Mouse (Mus musculus) kidney, embryonic 14.5 days (tissue): Measurements from ENCODE around the gene Ide. TPM values are rescaled to one million over a fixed set of nuclear protein-coding genes. Genes with fewer than 3 reads are reported as not detected.

Experiments
- ATAC-seq: fragments of 200-750 bp; cut with Nextera tagmentation; 2 replicates; pipeline ENCODE4 v1.8.0; 2017; ENCODE audit warnings: moderate number of reproducible peaks, mild to moderate bottlenecking, moderate TSS enrichment, moderate library complexity; ENCODE audit not compliant: low FRiP score, low TSS enrichment
- H3K27ac ChIP-seq: fragments of 300-500 bp; sonication (generic); 2 replicates; pipeline ENCODE4 v1.5.1; 2014; ENCODE audit warnings: low read depth, mild to moderate bottlenecking, low read length, moderate library complexity, mixed read lengths
- H3K27me3 ChIP-seq: fragments of 300-500 bp; sonication (generic); 2 replicates; pipeline ENCODE4 v1.6.1; 2014; ENCODE audit warnings: mild to moderate bottlenecking, low read length; ENCODE audit not compliant: control insufficient read depth, insufficient read depth
- H3K36me3 ChIP-seq: fragments of 300-500 bp; sonication (generic); 2 replicates; pipeline ENCODE4 v1.6.1; 2014; ENCODE audit warnings: low read length, mixed read lengths; ENCODE audit not compliant: control insufficient read depth, insufficient read depth
- H3K4me1 ChIP-seq: fragments of 300-500 bp; sonication (generic); 2 replicates; pipeline ENCODE4 v1.6.1; 2014; ENCODE audit warnings: low read length, mixed read lengths; ENCODE audit not compliant: control insufficient read depth, insufficient read depth
- H3K4me2 ChIP-seq: fragments of 300-500 bp; sonication (generic); replicated peaks from 2 replicates; pipeline ENCODE4 v1.6.1; 2014; ENCODE audit warnings: low read depth, mild to moderate bottlenecking, low read length
- H3K4me3 ChIP-seq: fragments of 300-500 bp; sonication (generic); 2 replicates; pipeline ENCODE4 v1.5.1; 2014; ENCODE audit warnings: mild to moderate bottlenecking, low read length
- H3K9ac ChIP-seq: fragments of 300-500 bp; sonication (generic); 2 replicates; pipeline ENCODE4 v1.6.1; 2014; ENCODE audit warnings: low read depth, mild to moderate bottlenecking, low read length, moderate library complexity
- H3K9me3 ChIP-seq: fragments of 300-500 bp; sonication (generic); 2 replicates; pipeline ENCODE4 v1.6.1; 2016; ENCODE audit warnings: low read length; ENCODE audit not compliant: control insufficient read depth
- WGBS: fragments of 180-500 bp; shearing (Covaris S2); extraction: QIAGEN DNeasy Blood & Tissue Kit; methylation state at CpG from one replicate; pipeline ENCODE4 v1.1.7; 2014; 5-methylcytosine and 5-hydroxymethylcytosine counted together
- polyA plus RNA-seq: library from polyadenylated mRNA; unstranded; fragments of >200 nt; fragmentation: Nextera tagmentation; extraction: Ambion mirVana; gene quantifications from 2 replicates; pipeline ENCODE4 v1.2.1, GENCODE M21; 2014

The Ide gene
- polyA plus RNA-seq, 1 experiment from 2014 or later: 74.9 TPM

DNA sequence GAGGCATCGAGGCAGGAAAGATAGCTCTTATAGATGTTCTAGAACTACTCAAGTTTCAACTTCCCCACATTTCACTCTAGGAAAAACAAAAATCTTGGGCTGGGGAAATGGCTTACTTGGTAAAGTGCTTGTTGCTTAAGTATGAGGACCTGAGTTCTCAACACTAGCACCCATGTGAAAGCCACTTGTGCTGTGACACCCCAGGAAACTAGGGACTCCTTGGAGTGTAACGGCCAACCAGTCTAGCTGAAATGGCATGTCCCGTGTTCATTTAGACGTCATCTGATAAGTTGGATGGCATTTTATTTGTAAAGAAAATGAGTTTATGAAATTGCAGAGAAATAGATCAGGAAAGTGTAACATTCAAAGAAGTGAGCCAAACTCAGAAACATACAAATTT lies 32.3 kb upstream of the Ide start:
- Histone ChIP-seq H3K4me3 (no peak overlapping the region), H3K27me3 (no peaks in the 10 kb centered on the region), H3K4me1 (no peaks in the 10 kb centered on the region), H3K36me3 (no peaks in the 10 kb centered on the region), H3K27ac (no peak overlapping the region), H3K4me2 (no peak overlapping the region), H3K9ac (no peak overlapping the region), H3K9me3 (no peaks in the 10 kb centered on the region)
- ATAC-seq: no peak
- 84% methylated on average over 4 of the region's 4 CpGs for WGBS

DNA sequence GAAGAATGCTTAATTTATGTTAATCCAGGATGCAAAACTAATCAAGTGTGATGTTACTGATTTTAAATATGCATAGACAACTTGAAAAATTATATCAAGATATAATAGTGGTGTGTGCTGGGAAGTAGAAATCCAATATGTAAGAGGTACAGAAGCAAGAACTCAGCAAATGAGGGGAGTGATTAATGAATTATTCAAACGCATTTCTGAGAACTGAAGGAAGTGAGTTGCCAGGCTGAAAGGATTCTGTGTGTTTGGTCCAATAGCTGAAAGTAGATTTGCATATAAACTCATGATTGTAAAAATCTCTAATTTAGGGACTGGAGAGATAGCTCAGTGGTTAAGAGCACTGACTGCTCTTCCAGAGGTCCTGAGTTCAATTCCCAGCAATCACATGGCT lies 31.3 kb upstream of the Ide start:
- no peaks in the 10 kb centered on the region for H3K27me3 ChIP-seq
- H3K27ac ChIP-seq: no peak overlapping the region
- no peaks in the 10 kb centered on the region for H3K4me1 ChIP-seq
- no peak for ATAC-seq
- H3K9ac ChIP-seq: no peak overlapping the region
- no peak overlapping the region for H3K4me3 ChIP-seq
- H3K9me3 ChIP-seq: no peaks in the 10 kb centered on the region
- H3K4me2 ChIP-seq: no peak overlapping the region
- 68% methylated on average over 1 of the region's 1 CpGs for WGBS
- H3K36me3 ChIP-seq: no peaks in the 10 kb centered on the region

DNA sequence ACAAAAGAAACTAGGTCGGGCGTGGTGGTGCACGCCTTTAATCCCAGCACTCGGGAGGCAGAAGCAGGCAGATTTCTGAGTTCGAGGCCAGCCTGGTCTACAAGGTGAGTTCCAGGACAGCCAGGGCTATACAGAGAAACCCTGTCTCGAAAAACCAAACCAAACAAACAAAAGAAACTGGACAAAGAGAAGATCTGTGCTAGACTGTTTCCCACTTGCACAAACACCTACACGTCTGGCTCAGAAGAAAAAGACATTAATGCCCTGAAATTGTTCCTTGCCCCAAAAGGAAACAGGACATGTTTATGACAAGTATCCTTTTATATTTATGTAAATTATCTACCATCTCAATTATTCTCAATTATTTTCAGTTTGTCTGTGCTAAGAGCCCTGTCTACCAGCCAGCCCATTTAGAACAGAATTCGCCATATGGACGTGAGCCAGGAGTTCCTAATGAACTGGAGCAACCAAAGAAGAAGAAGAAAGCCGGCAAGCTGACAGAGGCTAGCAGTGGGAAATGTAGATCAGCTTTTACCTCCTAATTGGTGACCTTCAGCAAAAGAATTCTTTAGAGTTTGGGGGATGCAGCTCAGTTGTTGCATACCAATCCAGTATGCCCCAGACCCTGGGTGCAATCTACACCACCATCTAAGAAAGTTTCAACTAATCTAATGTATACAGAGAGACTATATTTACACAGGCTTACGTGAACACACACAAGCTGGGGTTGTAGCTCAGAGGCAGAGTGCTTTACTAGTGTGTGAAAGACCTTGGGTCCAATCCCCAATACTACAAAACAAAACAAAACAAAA lies 25.7 kb upstream of the Ide start:
- WGBS: 83% methylated on average over 11 of the region's 11 CpGs
- H3K27ac ChIP-seq: no peak overlapping the region
- no peak overlapping the region for H3K4me3 ChIP-seq
- H3K27me3 ChIP-seq: no peaks in the 10 kb centered on the region
- H3K4me2 ChIP-seq: no peak overlapping the region
- no peaks in the 10 kb centered on the region for H3K36me3 ChIP-seq
- no peaks in the 10 kb centered on the region for H3K4me1 ChIP-seq
- ATAC-seq: no peak
- H3K9me3 ChIP-seq: no peaks in the 10 kb centered on the region
- H3K9ac ChIP-seq: no peak overlapping the region

DNA sequence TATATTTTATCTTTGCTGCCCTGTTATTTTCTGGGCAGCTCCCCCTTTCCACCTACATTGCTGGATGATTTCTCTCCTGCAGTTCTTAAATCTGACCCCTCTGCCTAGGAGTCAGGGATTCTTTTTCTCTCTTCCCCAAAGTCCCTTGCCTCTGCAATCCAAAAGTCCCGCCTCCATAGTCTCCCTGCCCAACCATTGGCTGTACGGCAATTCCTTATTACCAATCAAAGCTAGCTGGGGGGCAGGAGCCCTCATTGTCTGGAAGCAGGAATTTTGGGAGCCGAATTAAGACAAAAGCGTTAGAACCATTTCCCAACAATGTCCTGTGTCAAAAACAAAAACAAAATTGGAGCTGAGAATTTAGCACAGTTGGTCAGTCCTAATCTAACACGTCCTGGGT lies 24.9 kb upstream of the Ide start:
- Histone ChIP-seq H3K9ac (no peak overlapping the region), H3K27me3 (no peaks in the 10 kb centered on the region), H3K4me1 (no peaks in the 10 kb centered on the region), H3K9me3 (no peaks in the 10 kb centered on the region), H3K4me3 (no peak overlapping the region), H3K36me3 (no peaks in the 10 kb centered on the region), H3K4me2 (no peak overlapping the region), H3K27ac (no peak overlapping the region)
- 35% methylated on average over 5 of the region's 5 CpGs for WGBS
- ATAC-seq: no peak

DNA sequence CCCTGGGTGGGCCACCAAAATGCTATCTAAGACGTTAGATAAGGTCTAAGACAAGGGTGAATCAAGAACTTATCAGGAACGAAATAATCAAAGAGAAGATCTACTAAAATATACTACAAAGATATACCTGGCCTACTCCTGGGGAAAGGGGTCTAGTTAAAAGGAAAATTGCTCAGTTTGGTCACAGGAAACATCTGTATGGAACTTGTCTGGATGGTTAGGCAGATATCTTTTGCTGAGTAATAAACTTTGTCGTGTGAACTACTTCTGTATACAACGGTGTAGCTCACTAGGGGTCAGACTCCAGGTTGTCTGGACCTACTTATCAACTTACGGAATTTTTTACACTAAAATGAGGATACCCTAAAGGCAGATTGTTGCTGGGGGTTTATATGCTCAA lies 22.4 kb upstream of the Ide start:
- H3K4me2 ChIP-seq: no peak overlapping the region
- no peaks in the 10 kb centered on the region for H3K36me3 ChIP-seq
- H3K4me1 ChIP-seq: no peaks in the 10 kb centered on the region
- H3K27me3 ChIP-seq: no peaks in the 10 kb centered on the region
- WGBS: 66% methylated on average over 5 of the region's 5 CpGs
- H3K9ac ChIP-seq: no peak overlapping the region
- H3K9me3 ChIP-seq: no peaks in the 10 kb centered on the region
- H3K27ac ChIP-seq: no peak overlapping the region
- ATAC-seq: no peak
- no peak overlapping the region for H3K4me3 ChIP-seq

DNA sequence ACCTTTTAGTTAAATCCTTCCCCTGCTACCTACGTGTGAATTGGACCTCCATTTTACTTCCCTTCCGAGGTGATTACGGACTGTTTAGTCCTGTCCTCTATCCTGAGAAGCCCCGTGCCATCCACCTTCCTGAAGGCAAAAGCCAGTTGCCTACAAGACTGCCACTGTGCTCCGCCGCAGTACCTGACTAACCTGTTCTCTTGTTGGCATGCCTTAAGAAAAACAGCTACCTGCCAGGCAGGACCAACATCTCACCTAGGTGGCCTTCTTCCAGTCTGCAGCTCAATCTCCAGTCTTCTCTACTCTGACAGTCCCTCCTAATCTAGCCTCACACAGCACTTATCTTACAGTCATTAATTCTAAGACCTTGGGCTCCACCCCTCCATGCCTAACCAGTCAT lies 15.7 kb upstream of the Ide start:
- H3K9ac ChIP-seq: no peak overlapping the region
- no peak overlapping the region for H3K27ac ChIP-seq
- no peaks in the 10 kb centered on the region for H3K27me3 ChIP-seq
- 80% methylated on average over 6 of the region's 6 CpGs for WGBS
- no peaks in the 10 kb centered on the region for H3K36me3 ChIP-seq
- ATAC-seq: no peak
- H3K9me3 ChIP-seq: peaks cover 4% of the 10 kb centered on the region; the same call in 1 of the 2 replicates
- H3K4me1 ChIP-seq: no peaks in the 10 kb centered on the region
- no peak overlapping the region for H3K4me2 ChIP-seq
- H3K4me3 ChIP-seq: no peak overlapping the region

DNA sequence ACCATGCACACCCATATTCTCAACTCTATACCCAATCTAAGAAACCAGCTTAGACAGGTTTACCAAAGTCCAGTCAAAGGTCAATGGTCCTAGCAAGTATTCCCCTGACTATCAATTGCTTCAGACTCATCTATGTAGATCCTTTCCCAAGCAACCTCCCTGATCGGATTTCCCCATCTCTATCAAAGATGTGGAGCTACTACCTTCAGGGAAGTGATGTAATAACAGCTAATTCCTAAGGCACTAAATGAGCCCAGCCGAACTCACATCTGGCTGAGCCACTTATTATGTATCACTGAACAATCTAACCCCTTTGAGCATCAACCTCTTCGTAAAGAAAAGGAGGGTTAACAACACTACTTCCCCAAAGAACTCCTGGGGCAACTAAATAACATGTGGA lies 15.1 kb upstream of the Ide start:
- no peak for ATAC-seq

DNA sequence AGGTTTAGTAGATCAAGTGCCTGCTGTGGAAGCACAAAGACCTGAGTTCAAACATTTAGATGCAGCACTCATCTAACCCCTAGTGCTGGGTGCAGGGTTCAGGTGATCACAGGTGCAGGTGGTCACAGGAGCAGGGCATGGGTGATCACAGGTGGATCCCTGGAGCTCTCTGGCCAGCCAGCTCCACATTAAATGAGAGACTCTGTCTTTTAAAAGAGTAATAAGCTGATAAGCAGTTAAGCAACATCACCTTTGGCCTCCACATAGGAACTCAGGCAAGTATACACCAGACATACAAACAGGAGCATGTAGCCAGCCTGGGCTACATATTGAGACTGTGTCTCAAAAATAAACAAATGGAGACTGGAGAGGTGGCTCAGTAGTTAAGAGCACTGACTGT lies 11.3 kb upstream of the Ide start:
- H3K36me3 ChIP-seq: no peaks in the 10 kb centered on the region
- no peak overlapping the region for H3K4me3 ChIP-seq
- no peak overlapping the region for H3K4me2 ChIP-seq
- no peak overlapping the region for H3K9ac ChIP-seq
- no peak for ATAC-seq
- H3K27me3 ChIP-seq: no peaks in the 10 kb centered on the region
- no peaks in the 10 kb centered on the region for H3K4me1 ChIP-seq
- no peak overlapping the region for H3K27ac ChIP-seq
- H3K9me3 ChIP-seq: peaks cover 4% of the 10 kb centered on the region; the same call in 1 of the 2 replicates

More for the DNA sequence above, 15.1 kb upstream of the Ide start:
- Histone ChIP-seq H3K36me3 (no peaks in the 10 kb centered on the region), H3K27ac (no peak overlapping the region), H3K4me2 (no peak overlapping the region), H3K4me1 (no peaks in the 10 kb centered on the region), H3K27me3 (no peaks in the 10 kb centered on the region), H3K9me3 (peaks cover 4% of the 10 kb centered on the region; the same call in 1 of the 2 replicates), H3K9ac (no peak overlapping the region), H3K4me3 (no peak overlapping the region)
- WGBS: 90% methylated on average over 3 of the region's 3 CpGs

DNA sequence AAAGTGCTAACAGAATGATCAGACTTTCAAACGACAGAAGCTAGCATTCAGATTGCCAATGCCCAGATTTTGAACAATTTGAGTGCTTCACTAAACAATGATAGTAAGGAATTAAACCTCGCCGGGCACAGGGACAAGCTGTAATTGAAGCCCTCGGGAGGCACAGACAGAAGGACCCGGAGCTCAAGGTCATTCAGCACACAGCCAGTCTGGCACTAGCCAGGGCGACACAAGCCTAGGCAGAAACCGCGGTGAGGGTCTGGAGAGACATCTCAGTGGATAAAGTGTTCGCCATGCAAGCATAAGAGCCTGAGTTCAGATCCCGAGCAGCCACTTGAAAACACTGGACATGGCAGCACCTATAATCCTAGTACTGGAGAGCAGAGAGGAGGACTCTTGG lies 10.7 kb upstream of the Ide start:
- no peak for ATAC-seq
- no peak overlapping the region for H3K9ac ChIP-seq
- no peak overlapping the region for H3K27ac ChIP-seq
- no peak overlapping the region for H3K4me3 ChIP-seq
- 79% methylated on average over 10 of the region's 10 CpGs for WGBS
- no peaks in the 10 kb centered on the region for H3K27me3 ChIP-seq
- H3K4me2 ChIP-seq: no peak overlapping the region
- H3K36me3 ChIP-seq: no peaks in the 10 kb centered on the region
- no peaks in the 10 kb centered on the region for H3K4me1 ChIP-seq
- peaks cover 4% of the 10 kb centered on the region; the same call in 1 of the 2 replicates for H3K9me3 ChIP-seq
